Mouse (Mus musculus): ENCODE measurements around the gene Ociad1.

DNA sequence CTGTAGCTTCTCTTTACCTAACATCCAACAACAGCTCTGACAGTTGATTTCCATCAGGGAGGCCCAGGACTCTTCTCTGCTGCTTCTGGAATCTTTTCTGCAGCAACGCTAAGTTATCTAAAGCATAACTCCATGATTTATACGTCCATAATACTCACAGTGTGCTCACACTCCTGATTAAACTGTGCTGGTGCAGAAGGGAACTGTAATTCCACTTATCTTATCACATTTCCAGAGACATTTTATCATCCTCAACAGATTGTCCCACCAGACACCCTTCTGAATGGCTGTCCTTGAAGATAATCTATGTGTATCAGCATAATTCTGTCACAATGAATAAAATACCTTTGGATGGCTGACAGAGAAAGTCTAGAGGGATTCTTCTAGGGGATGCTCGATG, 61.4 kb downstream of the Ociad1 start:
- no peak for TF ChIP-seq CTCF (IDR thresholded peaks at IDR 0.05; ENCODE audit: extremely low read depth, insufficient read length, insufficient replicate concordance, low read depth, low read length)
- no peak for TF ChIP-seq POLR2A (IDR thresholded peaks at IDR 0.05; ENCODE audit: low read depth, low read length)
